Mouse (Mus musculus) olfactory bulb, adult 2 months (tissue): ENCODE results near the gene Spint5.

ENCODE experiments used
- CTCF ChIP-seq: fragments of 200-500 bp; IDR thresholded peaks from 2 replicates; pipeline ENCODE4 v1.5.1; 2012; ENCODE audit warnings: low read depth, mild to moderate bottlenecking, low read length, moderate library complexity; ENCODE audit not compliant: insufficient read depth
- POLR2A ChIP-seq: fragments of 200-500 bp; IDR thresholded peaks from 2 replicates; pipeline ENCODE4 v1.6.1; 2012; ENCODE audit warnings: mild to moderate bottlenecking, low read depth, low read length, moderate library complexity; ENCODE audit not compliant: insufficient read depth

DNA sequence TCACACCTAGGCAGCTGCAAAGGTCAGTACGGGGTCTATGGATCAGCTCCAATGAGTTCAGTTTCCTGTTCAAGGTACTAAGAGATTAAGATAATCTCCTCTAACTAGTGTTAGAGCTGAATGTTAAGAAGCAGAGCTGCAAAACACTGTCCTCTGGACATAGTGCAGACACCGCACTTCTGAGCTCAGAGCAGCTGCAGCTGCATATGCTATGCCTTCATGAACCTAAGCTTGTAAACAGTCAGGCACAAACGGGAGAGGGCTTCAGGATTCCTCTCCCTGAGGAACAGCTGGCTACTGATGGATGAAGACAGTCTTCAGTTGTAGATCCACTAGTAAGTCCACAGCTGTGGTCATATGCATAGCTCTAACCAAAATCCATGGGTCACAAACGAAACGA lies 14.1 kb upstream of the Spint5 start:
- TF ChIP-seq CTCF (no peak), POLR2A (no peak)
